Mouse (Mus musculus) heart, embryonic 14.5 days (tissue): ENCODE results near the gene Sat2. TPM values are rescaled to one million over a fixed set of nuclear protein-coding genes. Genes with fewer than 3 reads are reported as not detected.
A peak's percentile ranks its signal among the peaks of the same experiment; 100 is the strongest.
"Not testable (repeated sequence)": the region's sequence is repeated elsewhere in the genome, so short reads cannot be mapped to it uniquely, and the experiment has no call there.

Source experiments
- ATAC-seq: fragments of 200-750 bp; cut with Nextera tagmentation; 2 replicates; pipeline ENCODE4 v1.8.0; 2017; ENCODE audit warnings: low read depth, moderate TSS enrichment; ENCODE audit not compliant: insufficient number of reproducible peaks, insufficient read depth, low FRiP score
- H3K27ac ChIP-seq, 2 experiments: fragments of 200-500 bp in 1 of 2; fragments of 300-500 bp in 1 of 2; sonication (generic) in 1 of 2; replicated peaks in 1 of 2; 2 replicates each; pipeline ENCODE4 v1.5.1; 2012 to 2014; ENCODE audit warnings: low read depth in 2 of 2, low read length in 2 of 2, control low read depth in 1 of 2, mild to moderate bottlenecking in 1 of 2, mixed read lengths in 1 of 2; ENCODE audit not compliant: control insufficient read depth in 1 of 2, insufficient read depth in 1 of 2
- H3K27me3 ChIP-seq: fragments of 300-500 bp; sonication (generic); 2 replicates; pipeline ENCODE4 v1.6.1; 2014; ENCODE audit warnings: mild to moderate bottlenecking, low read length, control low read depth; ENCODE audit not compliant: control insufficient read depth, insufficient read depth
- H3K36me3 ChIP-seq: fragments of 300-500 bp; sonication (generic); 2 replicates; pipeline ENCODE4 v1.6.1; 2014; ENCODE audit warnings: mild to moderate bottlenecking, control low read depth, low read length, mixed read lengths; ENCODE audit not compliant: control insufficient read depth, insufficient read depth
- H3K4me1 ChIP-seq, 2 experiments: fragments of 200-500 bp in 1 of 2; fragments of 300-500 bp in 1 of 2; sonication (generic) in 1 of 2; 2 replicates each; pipeline ENCODE4 v1.6.1; 2012 to 2014; ENCODE audit warnings: low read length in 2 of 2, control low read depth in 1 of 2, mixed read lengths in 1 of 2; ENCODE audit not compliant: control insufficient read depth in 2 of 2, insufficient read depth in 2 of 2
- H3K4me2 ChIP-seq: fragments of 300-500 bp; sonication (generic); 2 replicates; pipeline ENCODE4 v1.6.1; 2014; ENCODE audit warnings: mild to moderate bottlenecking, low read length
- H3K4me3 ChIP-seq, 2 experiments: fragments of 200-500 bp in 1 of 2; fragments of 300-500 bp in 1 of 2; sonication (generic) in 1 of 2; 2 replicates each; pipeline ENCODE4 v1.5.1; 2012 to 2014; ENCODE audit warnings: low read length in 2 of 2, mild to moderate bottlenecking in 2 of 2, control low read depth in 1 of 2, low read depth in 1 of 2, moderate library complexity in 1 of 2; ENCODE audit not compliant: control insufficient read depth in 1 of 2, insufficient read depth in 1 of 2
- H3K9ac ChIP-seq: fragments of 300-500 bp; sonication (generic); 2 replicates; pipeline ENCODE4 v1.6.1; 2014; ENCODE audit warnings: mild to moderate bottlenecking, low read length
- H3K9me3 ChIP-seq: fragments of 300-500 bp; sonication (generic); 2 replicates; pipeline ENCODE4 v1.6.1; 2016; ENCODE audit warnings: low read length, control low read depth; ENCODE audit not compliant: control insufficient read depth
- WGBS: fragments of 180-500 bp; shearing (Covaris S2); extraction: QIAGEN DNeasy Blood & Tissue Kit; methylation state at CpG from one replicate; pipeline ENCODE4 v1.1.7; 2014; 5-methylcytosine and 5-hydroxymethylcytosine counted together
- polyA plus RNA-seq: library from polyadenylated mRNA; unstranded; fragments of >200 nt; fragmentation: Nextera tagmentation; extraction: Ambion mirVana; gene quantifications from 2 replicates; pipeline ENCODE4 v1.2.1, GENCODE M21; 2014

Gene Sat2
- polyA plus RNA-seq, 1 experiment from 2014 or later, result 17.9 TPM

GRCm38 (mm10) chr11:69622406-69622805, 582 bp downstream of the Sat2 start:
- no peak for ATAC-seq
- H3K9ac ChIP-seq, result peak overlapping the region; percentile 88
- no peaks in the 10 kb centered on the region for H3K27me3 ChIP-seq
- peaks cover 6 to 11% of the 10 kb centered on the region in 2 experiments; a peak in 3 of 4 replicates for H3K4me1 ChIP-seq
- peak overlapping the region; percentile 81 for H3K4me2 ChIP-seq
- H3K27ac ChIP-seq, result peak overlapping the region; percentile 11 to 55; a peak in 1 of 4 replicates
- no peaks in the 10 kb centered on the region for H3K36me3 ChIP-seq
- 29% methylated on average over 6 of the region's 6 CpGs for WGBS
- peak overlapping the region; percentile 64 to 66 for H3K4me3 ChIP-seq
- H3K9me3 ChIP-seq, result no peaks in the 10 kb centered on the region

DNA sequence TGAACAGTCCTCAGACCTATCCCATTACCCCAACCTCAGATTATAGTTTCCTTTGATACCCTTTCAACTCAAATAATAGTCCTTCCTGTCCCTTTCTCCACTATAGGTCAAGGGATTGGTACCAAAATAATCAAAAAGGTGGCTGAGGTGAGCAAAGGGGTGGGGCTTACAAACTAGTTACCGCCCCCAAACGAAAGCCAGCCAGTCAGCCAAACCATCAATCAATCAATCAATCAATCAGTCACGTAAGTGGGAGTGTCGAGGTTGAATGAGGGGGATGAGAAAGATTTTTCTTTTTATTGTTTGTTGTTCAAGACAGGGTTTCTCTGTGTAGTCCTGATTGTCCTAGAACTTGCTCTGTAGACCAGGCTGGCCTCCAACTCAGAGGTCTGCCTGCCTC, 1.2 kb downstream of the Sat2 start:
- H3K9me3 ChIP-seq, result no peaks in the 10 kb centered on the region
- H3K4me3 ChIP-seq, result no peak overlapping the region
- H3K4me1 ChIP-seq, result peaks cover 6 to 11% of the 10 kb centered on the region in 2 experiments; a peak in 3 of 4 replicates
- no peaks in the 10 kb centered on the region for H3K27me3 ChIP-seq
- no peak for ATAC-seq
- H3K36me3 ChIP-seq, result no peaks in the 10 kb centered on the region
- H3K9ac ChIP-seq, result no peak overlapping the region
- H3K27ac ChIP-seq, result no peak overlapping the region
- H3K4me2 ChIP-seq, result peak overlapping the region; percentile 81; the same call in 1 of the 2 replicates
- WGBS, result 75% methylated on average over 4 of the region's 4 CpGs

DNA sequence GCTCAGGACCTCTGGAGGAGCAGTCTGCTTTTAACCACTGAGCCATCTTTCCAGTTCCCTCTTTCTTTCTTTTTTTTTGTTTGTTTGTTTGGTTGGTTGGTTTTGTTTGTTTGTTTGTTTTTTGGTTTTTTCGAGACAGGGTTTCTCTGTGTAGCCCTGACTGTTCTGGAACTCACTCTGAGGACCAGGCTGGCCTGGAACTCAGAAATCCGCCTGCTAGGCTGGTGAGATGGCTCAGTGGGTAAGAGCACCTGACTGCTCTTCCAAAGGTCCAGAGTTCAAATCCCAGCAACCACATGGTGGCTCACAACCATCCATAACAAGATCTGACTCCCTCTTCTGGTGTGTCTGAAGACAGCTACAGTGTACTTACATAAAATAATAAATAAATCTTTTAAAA, 2.5 kb downstream of the Sat2 start:
- H3K4me1 ChIP-seq, result peaks cover 6 to 11% of the 10 kb centered on the region in 2 experiments; a peak in 3 of 4 replicates

GRCm38 (mm10) chr11:69628286-69628685, 6.5 kb downstream of the Sat2 start:
- H3K9ac ChIP-seq, result no peak overlapping the region
- no peak overlapping the region for H3K4me2 ChIP-seq
- H3K36me3 ChIP-seq, result no peaks in the 10 kb centered on the region
- H3K4me3 ChIP-seq, result no peak overlapping the region
- no peaks in the 10 kb centered on the region for H3K9me3 ChIP-seq
- H3K4me1 ChIP-seq, result 0 out of 4 replicates have a peak, but pooled peaks cover 0 to 3% of the 10 kb centered on the region in 2 experiments
- WGBS, result 39% methylated on average over 6 of the region's 6 CpGs
- H3K27ac ChIP-seq, result no peak overlapping the region
- H3K27me3 ChIP-seq, result no peaks in the 10 kb centered on the region
- ATAC-seq, result no peak

More for the DNA sequence above, 2.5 kb downstream of the Sat2 start:
- H3K9me3 ChIP-seq, H3K4me3 ChIP-seq, H3K27me3 ChIP-seq, ATAC-seq, H3K27ac ChIP-seq, H3K9ac ChIP-seq, H3K36me3 ChIP-seq, H3K4me2 ChIP-seq: not testable (repeated sequence)
- 84% methylated on average over 2 of the region's 2 CpGs for WGBS

DNA sequence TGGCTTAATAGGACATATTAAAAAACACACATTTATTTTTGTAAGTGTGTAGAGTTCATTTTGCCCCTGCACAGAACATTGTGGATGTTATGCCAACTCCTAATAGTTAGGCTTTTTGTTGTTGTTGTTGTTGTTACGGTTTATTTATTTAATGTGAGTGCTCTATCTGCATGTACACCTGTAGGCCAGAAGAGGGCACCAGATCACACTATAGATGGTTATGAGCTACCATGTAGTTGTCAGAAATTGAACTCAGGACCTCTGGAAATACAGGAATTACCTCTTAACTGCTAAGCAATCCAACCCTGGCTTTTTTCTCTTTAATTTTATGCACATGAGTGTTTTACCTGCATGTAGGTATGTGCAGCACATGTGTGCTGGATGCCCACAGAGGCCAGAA, 8.0 kb downstream of the Sat2 start:
- 67% methylated on average over 1 of the region's 1 CpGs for WGBS
- H3K27me3 ChIP-seq, result no peaks in the 10 kb centered on the region
- H3K36me3 ChIP-seq, result 0 out of 2 replicates have a peak, but pooled peaks cover 2% of the 10 kb centered on the region
- H3K9me3 ChIP-seq, result no peaks in the 10 kb centered on the region
- H3K27ac ChIP-seq, result no peak overlapping the region
- no peak for ATAC-seq
- H3K4me1 ChIP-seq, result peaks cover 2 to 14% of the 10 kb centered on the region in 2 experiments; a peak in 3 of 4 replicates
- H3K4me3 ChIP-seq, result no peak overlapping the region
- H3K9ac ChIP-seq, result no peak overlapping the region
- H3K4me2 ChIP-seq, result no peak overlapping the region

GRCm38 (mm10) chr11:69632284-69633089, 10.7 kb downstream of the Sat2 start, which contains the start of gene Fxr2:
Gene Fxr2, plus strand, starts transcription at chr11:69632990.
- WGBS, result 1% methylated on average over 25 of the region's 56 CpGs
- H3K9ac ChIP-seq, result peak within 1 kb of the TSS; percentile 98
- peak within 1 kb of the TSS; percentile 83 to 97 for H3K27ac ChIP-seq
- no peaks in the 10 kb centered on the region for H3K9me3 ChIP-seq
- peak; percentile 98 for ATAC-seq
- H3K4me3 ChIP-seq, result peak within 1 kb of the TSS; percentile 89 to 96
- peaks cover 19% of the 10 kb centered on the region for H3K36me3 ChIP-seq
- peaks cover 2 to 25% of the 10 kb centered on the region in 2 experiments; a peak in 3 of 4 replicates for H3K4me1 ChIP-seq
- H3K27me3 ChIP-seq, result no peaks in the 10 kb centered on the region
- peak within 1 kb of the TSS; percentile 71 for H3K4me2 ChIP-seq

GRCm38 (mm10) chr11:69633128-69633866, 11.5 kb downstream of the Sat2 start:
- Histone ChIP-seq H3K4me1 (peaks cover 2 to 25% of the 10 kb centered on the region in 2 experiments; a peak in 3 of 4 replicates), H3K36me3 (peaks cover 21% of the 10 kb centered on the region), H3K9me3 (no peaks in the 10 kb centered on the region), H3K4me3 (peak overlapping the region; percentile 89 to 96), H3K9ac (peak overlapping the region; percentile 98), H3K4me2 (peak overlapping the region; percentile 71), H3K27me3 (no peaks in the 10 kb centered on the region), H3K27ac (peak overlapping the region; percentile 74 to 97)
- WGBS, result 0% methylated on average over 34 of the region's 50 CpGs
- peak; percentile 48 for ATAC-seq
